Mouse (Mus musculus) lung, postnatal 0 days (tissue): ENCODE measurements around the gene Runx3.

Source experiments
- CTCF ChIP-seq: IDR thresholded peaks from 2 replicates; pipeline ENCODE4 v1.5.1; 2016; ENCODE audit warnings: antibody characterized with exemption, mild to moderate bottlenecking
- EP300 ChIP-seq: IDR thresholded peaks from 2 replicates; pipeline ENCODE4 v1.6.1; 2016; ENCODE audit warnings: antibody characterized with exemption, mild to moderate bottlenecking, control low read depth

- TF ChIP-seq CTCF, result no peak
- TF ChIP-seq EP300, result no peak
These were observed 70.7 kb downstream of the Runx3 start for GRCm38 (mm10) chr4:135191185-135191584.
